Mouse (Mus musculus) gastrocnemius, postnatal 10 days (tissue): ENCODE results near the gene Sept9. TPM values are rescaled to one million over a fixed set of nuclear protein-coding genes. Genes with fewer than 3 reads are reported as not detected.

Source experiments
- DNase-seq: peaks from one replicate; pipeline ENCODE4 v3.0.0; 2021; ENCODE audit warnings: mixed read lengths
- total RNA-seq, 2 experiments: library from RNA; stranded (reverse); gene quantifications; 2 replicates each; pipeline ENCODE4 v1.2.3; 2021

Gene Sept9
- total RNA-seq, 2 experiments from 2014 or later, result 40.1 to 51.9 TPM

DNA sequence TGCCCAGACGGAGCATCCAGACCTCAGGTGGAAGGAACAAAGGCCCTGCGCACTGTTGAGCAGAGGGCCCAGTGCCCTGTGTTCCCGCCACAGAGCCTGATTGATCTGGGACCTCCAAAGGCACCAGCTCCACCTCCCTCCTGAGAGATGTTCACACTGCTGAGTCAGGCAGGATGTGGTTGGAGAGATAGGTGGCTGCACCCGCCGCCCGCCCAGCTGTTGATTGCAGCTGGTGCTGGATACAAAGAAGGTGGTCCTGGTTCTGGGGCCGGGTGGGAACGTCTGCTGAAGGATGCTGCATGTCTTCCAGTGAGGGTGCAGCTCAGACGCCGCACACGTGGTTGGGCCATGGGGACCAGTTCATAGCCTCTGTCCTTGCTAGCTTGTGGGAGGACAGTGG lies 93.0 kb downstream of the Sept9 start:
- no peak for DNase-seq

DNA sequence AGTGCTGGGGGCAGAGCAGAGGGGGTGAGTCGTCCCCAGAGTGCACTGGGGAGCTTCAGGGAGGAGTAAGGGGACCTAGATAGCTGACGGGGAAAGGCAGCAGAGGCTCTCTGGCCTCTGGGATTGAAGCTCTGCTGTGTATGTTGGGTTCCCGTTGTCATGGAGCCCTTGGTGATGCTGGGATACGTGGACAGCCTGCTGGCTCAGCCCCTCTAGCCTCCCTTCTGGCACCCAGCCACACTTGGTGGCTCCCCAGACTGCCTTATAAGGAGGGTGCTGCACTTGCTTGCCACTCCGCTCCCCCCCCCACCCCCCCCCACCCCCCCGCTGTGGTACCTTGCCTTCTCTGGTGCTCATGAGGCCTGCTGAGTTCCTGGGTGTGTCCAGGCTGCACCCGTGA lies 95.8 kb downstream of the Sept9 start:
- no peak for DNase-seq

DNA sequence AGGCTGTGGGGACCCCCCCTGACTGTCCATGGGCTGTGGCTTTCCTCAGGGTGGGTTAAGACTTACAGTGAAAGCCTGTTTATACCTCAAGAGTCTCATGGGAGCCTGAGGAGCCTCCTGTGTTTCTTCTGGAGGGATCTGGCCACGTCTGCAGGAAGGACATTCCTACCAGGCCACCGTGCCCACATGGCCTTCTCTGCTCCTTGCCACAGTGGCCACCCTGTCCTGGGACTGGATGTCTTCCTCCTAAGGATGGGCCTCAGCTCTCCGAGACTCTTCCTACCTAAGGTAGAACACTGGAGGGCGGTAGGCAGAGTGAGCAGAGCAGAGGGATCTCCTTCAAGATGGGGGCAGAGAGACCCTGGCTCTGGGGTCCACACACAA lies 96.6 kb downstream of the Sept9 start:
- DNase-seq, result no peak

DNA sequence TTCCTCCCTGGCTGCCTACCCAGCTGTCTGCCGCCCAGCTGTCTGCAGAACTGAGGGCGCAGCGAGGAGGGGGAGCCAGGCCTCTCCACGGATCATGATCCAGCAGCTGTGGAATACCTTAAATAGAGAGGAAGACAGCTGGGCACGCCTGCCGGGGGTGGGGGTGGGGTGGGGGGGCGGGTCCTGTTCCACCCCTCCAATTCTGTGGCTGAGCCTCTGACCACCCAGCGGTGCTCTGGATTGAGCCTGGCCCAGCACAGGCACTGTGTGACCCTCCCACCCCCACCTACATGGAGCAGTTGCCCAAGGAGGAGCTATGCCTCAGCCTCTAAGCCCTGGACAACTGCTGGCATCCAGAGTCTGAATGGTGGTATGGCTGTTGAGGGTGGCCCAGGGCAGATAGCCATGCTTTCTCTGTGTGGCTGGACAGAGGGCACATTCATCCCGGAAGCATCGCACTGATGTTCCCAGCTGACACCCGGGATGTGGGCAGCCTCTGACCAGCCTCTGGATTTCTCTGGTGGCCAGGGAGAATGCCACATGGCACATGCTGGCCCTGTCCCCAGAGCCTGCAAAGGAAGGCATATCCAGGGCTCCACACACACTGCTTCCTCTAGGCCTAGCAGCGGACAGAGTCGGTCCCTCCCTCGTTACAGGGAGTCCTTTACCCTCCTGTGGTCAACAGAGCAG lies 97.2 kb downstream of the Sept9 start:
- no peak for DNase-seq

DNA sequence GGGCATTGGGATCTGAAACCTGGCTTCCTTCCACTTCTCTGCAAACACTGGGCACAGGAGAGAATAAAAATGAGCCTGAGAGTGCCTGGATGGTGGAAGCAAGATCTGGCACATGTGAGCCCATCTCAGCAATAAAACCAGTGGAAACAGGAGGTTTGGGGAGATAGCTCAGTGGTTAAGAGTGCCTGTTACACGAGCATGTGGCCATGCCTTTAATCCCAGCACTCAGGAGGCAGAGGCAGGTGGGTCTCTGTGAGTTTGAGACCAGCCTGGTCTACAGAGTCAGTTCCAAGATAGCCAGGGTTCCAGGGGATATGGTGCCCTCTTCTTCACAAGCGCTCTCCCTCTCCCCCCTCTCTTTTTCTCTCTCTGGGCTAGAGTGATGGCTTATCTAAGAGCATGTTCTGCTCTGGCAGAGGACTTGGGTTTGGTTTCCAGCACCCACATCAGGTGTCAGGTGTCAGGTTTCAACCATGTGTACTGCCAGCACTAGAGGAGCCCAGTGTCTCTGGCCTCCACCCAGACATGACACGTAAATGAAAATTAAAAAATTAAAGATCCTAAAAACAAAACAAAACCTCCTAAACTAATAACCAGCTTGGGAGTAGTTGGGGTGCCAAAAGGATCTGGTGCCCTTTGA lies 97.8 kb downstream of the Sept9 start:
- DNase-seq, result no peak

DNA sequence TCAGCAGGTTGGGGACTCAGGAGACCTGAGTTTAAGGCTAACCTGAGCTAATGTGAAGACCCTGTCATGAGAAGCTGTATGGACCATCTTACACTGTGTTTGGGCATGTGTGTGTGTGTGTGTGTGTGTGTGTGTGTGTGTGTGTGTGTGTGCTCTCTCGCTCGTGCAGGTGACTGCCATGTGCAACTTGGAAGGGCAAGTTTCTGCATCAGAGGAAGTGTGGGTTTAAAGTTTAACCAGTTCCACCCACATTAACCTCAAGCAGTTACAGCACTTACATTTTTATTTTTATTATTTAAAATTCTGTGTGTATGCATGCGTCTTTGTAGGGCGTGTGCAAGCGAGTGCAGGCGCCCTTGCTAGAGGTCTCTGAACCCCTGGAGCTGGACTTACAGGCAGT lies 100.3 kb downstream of the Sept9 start:
- no peak for DNase-seq

DNA sequence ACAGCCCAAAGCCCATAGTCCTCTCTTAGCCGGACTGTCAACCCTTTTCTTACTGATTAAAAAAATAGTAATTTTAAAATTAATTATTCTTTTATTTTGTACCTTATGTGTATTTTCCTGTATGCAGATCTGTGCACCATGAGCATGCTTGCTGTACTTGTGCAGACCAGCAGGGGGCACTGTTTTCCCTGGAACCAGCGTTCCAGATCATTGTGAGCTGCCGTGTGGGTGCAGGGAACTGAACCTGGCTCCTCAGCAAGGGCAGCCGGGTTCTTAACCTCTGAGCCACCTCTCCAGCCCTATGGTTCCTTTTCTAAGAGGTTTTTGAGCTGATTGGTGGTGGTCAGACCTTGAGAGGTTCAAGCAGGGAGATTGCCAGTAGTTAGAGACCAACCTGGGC lies 101.3 kb downstream of the Sept9 start:
- DNase-seq, result no peak

DNA sequence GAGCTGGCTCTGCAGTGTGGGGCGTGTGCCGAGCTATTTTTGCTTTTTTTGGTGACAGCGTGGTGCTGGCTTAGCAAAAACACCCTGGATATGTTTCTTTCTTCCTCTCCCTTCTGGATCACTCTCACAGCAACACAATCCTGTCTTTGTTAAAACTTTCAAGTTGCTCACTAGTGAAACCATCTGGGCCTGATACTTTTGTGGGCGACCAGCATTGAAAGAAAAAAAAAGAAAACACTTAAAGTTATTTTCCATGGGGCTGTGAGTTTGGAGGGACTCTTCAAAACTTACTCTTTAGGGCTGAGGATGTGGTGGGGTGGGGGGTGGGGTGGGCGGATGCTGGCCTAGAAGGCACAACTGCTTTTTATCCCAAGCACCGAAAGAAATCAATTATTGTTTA lies 102.3 kb downstream of the Sept9 start:
- DNase-seq, result no peak

DNA sequence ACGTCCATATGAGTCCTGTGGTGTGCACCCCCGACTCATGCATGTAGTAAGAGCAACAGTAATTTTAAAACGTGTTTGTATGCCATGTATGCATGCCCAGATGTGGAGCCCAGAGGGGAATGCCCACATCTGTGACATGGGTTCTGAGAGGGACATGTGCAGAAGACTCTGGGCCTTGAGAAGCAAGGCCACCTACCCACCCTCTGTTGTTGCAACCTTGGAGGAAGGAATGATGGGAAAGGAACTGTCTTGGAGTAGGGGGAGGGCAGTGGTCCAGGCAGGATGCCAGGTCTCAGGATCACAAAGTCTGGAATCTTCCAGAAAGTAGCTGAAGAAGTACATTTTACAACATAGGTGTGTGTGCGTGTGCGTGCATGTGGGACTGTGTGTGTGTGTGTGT lies 102.9 kb downstream of the Sept9 start:
- DNase-seq, result no peak

DNA sequence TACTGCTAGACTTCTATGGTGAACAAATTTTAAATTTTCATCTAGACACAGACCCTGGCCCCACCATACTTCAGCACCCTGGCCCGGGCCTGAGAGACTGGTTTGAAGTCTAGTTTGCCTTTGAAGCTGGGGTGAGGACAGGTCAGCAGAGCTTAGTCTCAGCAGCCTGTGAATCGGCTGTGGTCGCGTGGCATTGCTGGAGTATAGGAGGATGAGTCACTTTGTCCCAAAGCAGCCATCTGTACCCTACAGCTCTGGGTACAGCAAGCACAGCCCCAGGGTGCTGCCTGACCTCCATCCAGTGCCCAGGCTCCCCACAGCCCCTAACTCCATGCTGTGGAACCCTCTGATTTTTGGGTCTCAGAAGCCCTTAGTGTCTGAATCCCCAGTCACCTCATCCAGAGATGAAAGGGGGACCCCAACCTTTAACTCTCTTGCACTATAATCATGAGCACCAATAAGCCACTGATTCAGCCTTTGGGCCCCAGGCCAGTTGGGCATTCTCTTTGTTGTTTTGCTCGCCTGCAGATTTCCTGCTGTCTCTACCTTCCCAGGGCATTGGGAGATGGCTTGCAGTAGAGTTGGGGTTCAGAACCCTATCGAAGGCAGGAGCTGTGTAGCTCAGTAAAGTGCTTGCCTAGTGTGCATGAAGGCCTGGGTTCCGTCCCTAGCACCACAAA lies 106.2 kb downstream of the Sept9 start:
- no peak for DNase-seq

DNA sequence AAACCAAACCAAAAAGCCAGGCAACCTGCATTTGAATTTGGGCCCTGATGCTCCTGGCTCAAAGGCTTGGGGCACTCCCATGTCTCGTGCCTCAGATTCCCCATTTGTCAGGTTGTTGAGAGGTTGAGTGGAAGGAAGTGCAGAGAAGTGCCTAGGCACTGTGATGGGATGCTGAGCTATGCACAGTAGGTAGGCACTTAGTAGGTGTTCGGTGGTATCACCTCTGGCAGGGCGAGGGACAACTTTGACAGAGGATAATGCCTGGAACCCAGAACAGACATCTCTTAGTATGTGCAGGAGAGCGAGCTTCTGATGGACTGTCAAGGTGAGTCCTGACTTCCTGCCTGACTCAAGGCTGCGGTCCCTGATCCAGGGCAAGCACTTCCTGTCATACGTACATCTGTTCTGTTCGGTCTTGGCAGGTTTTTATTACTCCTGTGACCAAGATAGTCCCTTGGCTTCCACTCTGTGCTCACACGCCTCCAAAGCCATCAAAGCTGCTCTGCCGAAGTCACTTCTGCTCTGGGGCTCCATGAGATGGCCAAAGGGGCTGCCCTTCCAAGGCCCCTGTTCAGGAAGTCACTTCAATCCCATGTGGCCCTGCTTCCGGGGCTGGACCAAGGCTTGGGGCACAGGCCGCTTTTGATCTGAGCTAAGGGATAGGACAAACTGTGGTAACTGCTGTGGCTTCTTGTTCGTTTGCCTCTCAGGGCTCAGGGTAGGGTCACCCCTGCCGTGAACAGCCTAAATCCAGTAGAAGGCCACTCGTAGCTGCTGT lies 107.0 kb downstream of the Sept9 start:
- DNase-seq, result no peak

DNA sequence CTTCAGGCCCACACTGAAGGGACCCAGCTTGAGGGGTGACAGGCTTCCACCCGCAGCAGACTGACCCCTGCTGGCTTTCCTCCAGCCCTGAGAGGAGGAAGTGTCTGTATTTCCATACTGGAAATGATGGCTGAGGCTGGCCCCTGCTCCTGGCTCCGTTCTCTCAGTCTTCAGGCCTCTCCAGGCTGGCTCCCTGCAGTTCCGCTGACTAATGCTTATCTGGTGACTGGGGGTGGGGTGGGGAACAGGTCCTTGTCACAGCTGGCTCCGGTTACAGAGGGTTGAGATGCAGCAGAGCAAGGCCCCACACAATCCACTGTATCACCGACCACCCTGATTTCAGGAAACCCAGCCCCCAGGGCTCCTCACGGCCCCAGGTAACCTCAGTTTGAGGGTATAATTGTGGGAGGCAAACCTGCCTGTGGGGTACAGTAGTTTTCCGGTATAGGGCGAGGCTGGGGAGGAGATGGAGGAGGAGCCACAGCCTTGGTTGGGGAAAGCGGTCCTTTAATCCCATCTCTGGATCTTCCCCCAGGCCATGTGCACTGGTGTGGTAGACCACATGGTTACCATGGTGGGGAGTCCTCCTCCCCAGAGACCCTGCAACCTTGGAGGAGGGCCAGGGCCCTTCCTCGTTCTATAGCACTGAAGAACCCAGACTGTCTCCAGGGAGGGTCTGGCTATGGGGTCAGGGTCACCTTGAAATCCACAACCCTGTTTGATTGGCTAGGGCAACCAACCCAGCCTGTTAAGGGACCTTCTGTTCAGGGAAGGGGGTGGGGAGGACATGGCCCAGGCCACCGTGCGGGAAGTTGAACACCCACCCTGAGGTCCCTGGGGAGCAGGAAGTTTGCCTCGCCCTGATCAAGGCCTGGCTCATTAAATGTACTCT lies 108.7 kb downstream of the Sept9 start:
- DNase-seq, result no peak

DNA sequence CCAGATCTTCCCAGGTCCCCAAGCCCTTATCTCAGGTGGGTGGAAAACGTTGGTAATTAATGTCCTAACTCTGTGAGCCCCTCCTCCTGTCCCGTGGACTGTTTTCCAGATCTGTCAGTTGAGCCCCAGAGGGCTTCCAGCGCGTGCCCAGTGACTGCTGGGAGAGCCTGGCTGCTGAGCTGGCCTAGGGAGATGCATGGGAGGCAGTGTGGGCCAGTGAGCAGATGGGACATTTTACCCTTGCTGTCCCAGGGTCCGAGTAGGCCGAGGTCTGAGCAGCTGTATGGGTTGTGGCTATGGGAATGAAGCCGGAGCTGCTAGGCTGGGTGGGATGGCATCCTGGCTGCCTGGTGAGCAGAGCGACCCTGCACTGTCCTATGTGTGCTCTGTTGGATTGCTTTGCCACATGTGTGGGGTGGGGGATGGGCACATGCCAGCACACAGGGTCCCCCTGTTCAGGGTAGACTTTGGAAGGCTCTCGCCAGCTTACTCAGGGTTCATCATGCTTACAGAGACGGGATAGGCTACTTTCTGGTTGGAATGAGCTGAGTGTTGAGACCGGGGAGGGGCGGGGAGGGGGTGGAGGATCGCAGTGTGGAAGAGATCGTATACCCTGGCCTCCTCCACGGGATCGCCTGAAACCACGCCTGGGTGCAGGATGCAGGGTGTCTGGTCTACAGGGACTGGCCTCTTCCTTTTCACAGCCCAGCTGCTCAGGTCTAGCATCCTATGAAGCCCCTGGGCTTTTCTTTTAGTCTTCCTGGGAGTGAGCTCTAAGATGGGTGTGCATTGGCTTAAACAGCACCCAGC lies 109.9 kb downstream of the Sept9 start:
- DNase-seq, result no peak

DNA sequence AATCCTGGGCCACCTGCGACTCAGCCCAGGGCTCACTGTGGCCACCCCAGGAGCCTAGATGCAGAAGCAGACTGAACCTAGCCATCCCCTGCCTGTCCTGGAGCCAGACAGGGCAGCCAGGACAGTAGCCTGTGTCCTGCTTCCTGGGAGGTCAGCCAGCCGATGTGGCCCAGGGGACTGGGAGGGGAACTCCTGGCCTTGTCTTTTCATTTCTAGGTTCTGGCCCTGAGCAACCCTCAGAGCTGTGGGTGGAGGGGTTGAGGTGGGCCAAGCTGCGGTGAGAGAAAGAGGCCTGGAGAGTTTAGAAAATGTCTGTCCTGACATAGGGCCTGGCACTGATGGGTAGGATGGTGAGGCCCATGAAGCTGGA lies 110.4 kb downstream of the Sept9 start:
- DNase-seq, result peak; percentile 71

DNA sequence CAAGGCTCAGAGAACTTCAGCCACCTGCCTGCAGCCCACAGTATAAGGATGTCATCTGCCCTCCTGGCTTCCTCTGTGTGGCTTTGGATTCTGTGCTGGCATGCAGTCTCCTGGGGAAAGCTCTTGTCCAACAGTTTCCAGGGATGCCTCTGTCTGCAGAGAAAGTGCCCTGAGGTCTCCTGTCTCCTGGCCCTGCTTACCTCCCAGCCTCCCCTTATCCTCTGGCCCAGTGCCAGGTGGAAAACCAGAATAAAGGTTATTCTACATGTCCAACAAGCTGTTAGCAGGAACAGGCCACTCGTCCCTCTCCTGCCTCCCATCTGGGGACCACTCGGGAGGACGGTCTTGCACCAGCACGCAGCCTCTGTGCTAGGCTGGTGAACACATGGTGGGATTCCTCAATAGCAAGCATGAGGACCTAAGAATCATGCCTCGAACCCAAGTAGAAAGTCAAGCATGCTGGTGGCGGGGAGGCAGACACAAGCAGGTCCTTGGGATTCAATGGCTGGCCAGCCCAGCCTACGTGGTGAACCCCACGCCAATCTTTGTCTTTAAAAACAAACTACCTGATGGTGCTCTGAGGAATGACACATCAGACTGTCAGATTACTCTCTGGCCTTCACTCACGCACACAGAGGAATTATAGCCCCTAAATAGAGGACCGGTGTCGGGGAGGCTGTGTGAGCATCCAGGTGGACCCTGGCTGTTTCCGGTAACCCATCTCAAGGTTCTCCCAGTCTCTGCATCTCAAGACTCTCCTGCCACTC lies 111.1 kb downstream of the Sept9 start:
- no peak for DNase-seq

DNA sequence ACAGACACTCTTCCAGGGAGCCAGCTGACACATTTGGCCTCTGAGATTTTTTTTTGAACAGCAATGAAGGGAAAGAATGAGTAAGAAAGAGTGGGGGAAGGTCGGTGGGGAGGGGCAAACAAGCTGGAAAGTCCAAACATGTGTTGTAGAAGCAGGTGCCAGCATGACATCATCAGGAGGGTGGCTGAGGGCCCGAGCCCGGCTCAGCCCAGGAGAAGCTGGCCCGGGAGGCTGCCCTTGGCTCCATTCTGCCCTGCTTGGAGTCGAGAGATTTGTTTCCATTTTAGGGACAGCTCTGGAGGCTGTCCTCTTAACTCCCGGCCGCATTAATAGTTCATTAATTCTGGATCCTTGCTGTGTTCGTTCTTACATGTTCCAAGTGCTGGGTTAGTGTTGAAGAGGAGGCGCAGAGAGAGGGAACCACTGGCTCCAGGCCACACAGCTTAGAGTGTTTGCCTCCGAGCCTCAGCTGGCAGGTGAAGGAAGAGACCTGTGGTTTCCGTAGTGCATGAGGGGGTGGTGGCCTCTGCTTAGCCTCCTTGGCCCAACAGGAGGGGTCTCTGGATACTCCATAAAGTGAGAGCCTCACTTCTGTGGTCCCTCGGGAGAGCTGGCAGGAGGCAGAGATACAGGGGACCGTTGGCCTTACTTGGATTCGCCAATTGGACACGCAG lies 111.8 kb downstream of the Sept9 start:
- peak; percentile 79 for DNase-seq

DNA sequence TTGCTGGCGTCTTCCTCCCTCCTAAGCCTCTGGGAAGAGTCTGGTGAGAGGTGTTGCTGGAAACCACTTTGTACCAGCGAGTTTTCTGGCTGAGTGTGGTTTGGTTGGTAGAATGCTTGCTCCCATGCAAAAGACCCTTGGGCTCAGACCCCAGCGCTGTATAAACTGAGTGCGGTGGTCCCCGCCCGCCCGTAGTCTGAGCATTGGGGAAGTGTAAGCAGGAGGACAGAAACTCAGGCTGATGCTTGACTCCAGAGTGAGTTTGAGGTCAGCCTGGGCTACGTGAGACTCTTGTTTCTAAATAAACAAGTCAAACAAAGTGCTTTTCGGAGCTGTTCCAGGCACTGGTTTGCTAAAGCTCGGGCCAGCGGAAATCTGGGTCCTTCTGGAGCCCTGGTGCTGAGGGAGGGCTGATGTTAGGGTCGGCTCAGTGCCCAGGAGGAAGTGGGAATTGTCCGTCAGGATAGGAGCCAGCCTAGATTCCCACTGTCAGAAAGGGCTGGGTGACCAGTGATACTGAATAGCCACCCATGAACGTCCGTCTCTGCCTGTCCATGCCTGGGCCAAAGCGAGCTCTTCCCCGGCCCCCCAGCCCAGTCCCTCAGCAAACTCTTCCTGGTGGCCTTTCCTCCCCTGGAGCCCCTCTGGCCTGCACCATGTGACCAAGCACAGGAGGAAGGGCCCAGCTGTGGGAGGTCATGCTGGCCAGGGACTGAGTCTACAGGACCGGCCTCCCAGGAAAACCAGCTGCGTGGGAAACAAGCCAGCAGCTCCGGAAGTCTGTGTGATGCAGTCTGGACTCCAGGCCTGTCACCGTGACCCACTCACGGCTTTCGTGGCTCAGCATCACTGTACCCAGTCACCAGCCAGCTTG lies 112.8 kb downstream of the Sept9 start:
- peak; percentile 84 for DNase-seq

DNA sequence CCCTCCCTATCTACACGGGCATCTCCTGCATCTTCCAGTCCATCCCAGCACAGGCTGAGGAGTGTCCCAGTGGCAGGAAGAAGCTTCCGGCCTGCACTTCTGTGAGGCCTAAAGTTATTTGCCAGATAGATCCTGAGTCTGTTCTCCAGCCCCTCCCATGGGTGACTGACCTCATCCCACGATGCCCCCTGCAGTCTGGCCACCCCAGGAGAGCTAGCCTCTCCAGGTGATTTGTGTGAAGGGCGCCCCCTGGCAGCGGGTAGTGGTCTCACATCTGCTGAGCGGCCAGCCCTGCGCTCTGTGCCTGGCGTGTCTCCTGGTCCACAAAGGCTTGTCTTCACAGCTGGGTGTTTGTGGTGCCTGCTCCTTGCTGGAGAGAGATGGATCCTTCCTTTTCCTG lies 113.5 kb downstream of the Sept9 start:
- DNase-seq, result peak; percentile 64

DNA sequence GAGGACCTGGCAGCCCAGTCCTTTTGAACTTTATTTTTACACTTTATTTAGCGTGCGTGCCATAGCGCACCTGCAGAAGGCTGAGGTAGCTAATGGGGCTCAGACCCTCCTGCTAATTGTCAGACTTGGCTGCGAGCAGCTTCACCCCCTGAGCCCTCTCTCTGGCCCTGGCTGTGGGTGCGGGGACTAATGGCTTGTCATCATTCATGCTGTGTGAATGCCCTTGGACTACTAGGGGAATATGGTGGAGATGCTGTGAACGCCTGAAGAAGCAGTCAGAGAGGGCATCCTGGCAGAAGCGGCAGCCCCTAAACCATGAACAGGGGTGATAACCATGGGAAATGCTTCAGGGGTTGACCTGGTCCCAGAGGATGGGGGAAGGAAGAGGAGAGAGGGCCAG lies 114.0 kb downstream of the Sept9 start:
- no peak for DNase-seq
